Mouse (Mus musculus) thymus, adult 2 months (tissue): Measurements from ENCODE around the gene Smtn. TPM values are rescaled to one million over a fixed set of nuclear protein-coding genes. Genes with fewer than 3 reads are reported as not detected.

ENCODE experiments used
- DNase-seq: peaks from one replicate; pipeline ENCODE4 v3.0.0; 2021
- H3K27ac ChIP-seq: fragments of 200-500 bp; 2 replicates; pipeline ENCODE4 v1.5.1; 2012; ENCODE audit warnings: low read length, control low read depth; ENCODE audit not compliant: control insufficient read depth, insufficient read depth
- H3K27me3 ChIP-seq: fragments of 200-500 bp; 2 replicates; pipeline ENCODE4 v1.6.1; 2012; ENCODE audit warnings: mild to moderate bottlenecking, low read length, moderate library complexity, mixed read lengths; ENCODE audit not compliant: control insufficient read depth, insufficient read depth
- H3K36me3 ChIP-seq: fragments of 200-500 bp; 2 replicates; pipeline ENCODE4 v1.6.1; 2012; ENCODE audit warnings: mild to moderate bottlenecking, low read length, moderate library complexity; ENCODE audit not compliant: control insufficient read depth, insufficient read depth
- H3K4me1 ChIP-seq: fragments of 200-500 bp; replicated peaks from 2 replicates; pipeline ENCODE4 v1.6.1; 2012; ENCODE audit warnings: low read length; ENCODE audit not compliant: control insufficient read depth, insufficient read depth
- H3K4me3 ChIP-seq: fragments of 200-500 bp; 2 replicates; pipeline ENCODE4 v1.5.1; 2012; ENCODE audit warnings: mild to moderate bottlenecking, low read length, control low read depth, moderate library complexity; ENCODE audit not compliant: control insufficient read depth, insufficient read depth
- CTCF ChIP-seq: fragments of 200-500 bp; IDR thresholded peaks from 2 replicates; pipeline ENCODE4 v1.5.1; 2012; ENCODE audit warnings: mild to moderate bottlenecking, control low read depth, low read length, moderate library complexity, borderline replicate concordance; ENCODE audit not compliant: control insufficient read depth, poor library complexity, insufficient read depth; ENCODE audit errors: extremely low read depth
- POLR2A ChIP-seq: fragments of 200-500 bp; IDR thresholded peaks from 2 replicates; pipeline ENCODE4 v1.6.1; 2012; ENCODE audit warnings: mild to moderate bottlenecking, low read length, control low read depth, moderate library complexity; ENCODE audit not compliant: control insufficient read depth, poor library complexity, insufficient read depth; ENCODE audit errors: extremely low read depth
- WGBS: fragments of 180-500 bp; shearing (Covaris S2); methylation state at CpG from one replicate; pipeline ENCODE4 v1.1.7; 2018; 5-methylcytosine and 5-hydroxymethylcytosine counted together
- polyA plus RNA-seq: library from polyadenylated mRNA; depleted of rRNA; stranded (reverse); fragments of >200 nt; gene quantifications from 2 replicates; pipeline ENCODE4 v1.2.3, GENCODE M21; 2012

The Smtn gene
- polyA plus RNA-seq, 1 experiment = 21.2 TPM

DNA sequence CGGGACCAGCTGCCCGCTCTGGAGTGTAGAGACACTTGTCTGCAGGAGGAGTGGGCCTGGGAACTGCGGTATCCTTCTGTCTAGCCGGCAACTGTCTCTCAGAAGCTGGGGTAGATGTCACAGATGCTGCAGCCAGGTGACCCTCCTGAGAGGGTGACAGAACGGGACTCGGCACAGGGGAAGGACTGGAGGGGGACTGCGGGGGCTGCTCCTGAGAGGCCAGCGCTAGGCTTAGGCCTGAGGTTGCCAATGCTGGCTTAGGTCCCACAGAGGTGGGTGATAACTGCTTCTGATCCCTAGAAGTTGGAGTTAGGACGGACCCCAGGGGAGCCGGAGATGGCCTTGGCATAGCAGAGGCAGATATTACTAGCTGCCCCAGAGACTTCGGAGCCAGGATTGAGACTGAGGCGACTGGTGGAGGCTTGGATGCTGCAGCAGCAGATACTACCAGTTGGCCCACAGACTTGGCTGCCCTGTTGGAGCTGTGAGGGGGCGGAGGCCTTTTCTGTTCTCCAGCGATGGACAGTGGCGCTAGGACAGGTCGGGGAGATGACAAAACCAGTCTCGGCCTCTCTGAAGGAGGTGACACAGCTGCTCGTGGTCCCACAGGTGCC, 37.8 kb downstream of the Smtn start:
- Histone ChIP-seq H3K4me3 (no peak overlapping the region), H3K36me3 (no peaks in the 10 kb centered on the region), H3K27ac (no peak overlapping the region), H3K27me3 (no peaks in the 10 kb centered on the region), H3K4me1 (no peaks in the 10 kb centered on the region)
- 91% methylated on average over 18 of the region's 18 CpGs for WGBS
- DNase-seq = no peak
- TF ChIP-seq POLR2A = no peak
- TF ChIP-seq CTCF = no peak

GRCm38 (mm10) chr11:3502057-3502456, 38.4 kb downstream of the Smtn start:
- WGBS = 89% methylated on average over 17 of the region's 17 CpGs
- H3K4me3 ChIP-seq = no peak overlapping the region
- no peak for DNase-seq
- no peak overlapping the region for H3K27ac ChIP-seq
- TF ChIP-seq CTCF = no peak
- TF ChIP-seq POLR2A = no peak
- H3K27me3 ChIP-seq = no peaks in the 10 kb centered on the region
- H3K4me1 ChIP-seq = no peaks in the 10 kb centered on the region
- no peaks in the 10 kb centered on the region for H3K36me3 ChIP-seq

- Histone ChIP-seq H3K4me3 (no peak overlapping the region), H3K27me3 (no peaks in the 10 kb centered on the region), H3K27ac (no peak overlapping the region), H3K36me3 (no peaks in the 10 kb centered on the region), H3K4me1 (no peaks in the 10 kb centered on the region)
- DNase-seq = no peak
- WGBS = 94% methylated on average over 1 of the region's 1 CpGs
- TF ChIP-seq POLR2A (no peak), CTCF (no peak)
Observed at GRCm38 (mm10) chr11:3497296-3497695, 43.1 kb downstream of the Smtn start.

DNA sequence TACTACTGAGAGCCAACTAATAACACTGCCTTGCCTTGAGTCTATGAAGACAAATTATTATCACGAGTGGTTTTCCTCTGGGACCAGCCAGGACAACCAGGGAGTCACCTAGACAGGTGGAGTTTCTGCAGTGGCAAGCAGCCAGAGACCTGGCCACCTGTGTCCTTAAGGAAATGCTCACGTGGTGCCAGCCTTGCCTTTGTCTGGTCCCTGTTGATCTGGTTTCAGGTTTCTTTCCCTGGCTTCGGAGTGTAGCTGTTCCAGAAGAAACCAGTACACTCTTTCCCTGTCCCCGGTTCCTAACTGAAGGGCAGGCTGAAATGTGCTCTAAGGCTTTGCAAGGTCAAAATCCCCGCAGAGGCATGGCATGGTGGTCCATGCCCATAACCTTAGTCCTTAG, 43.7 kb downstream of the Smtn start:
- Histone ChIP-seq H3K27me3 (no peaks in the 10 kb centered on the region), H3K4me3 (no peak overlapping the region), H3K27ac (no peak overlapping the region), H3K4me1 (no peaks in the 10 kb centered on the region), H3K36me3 (no peaks in the 10 kb centered on the region)
- WGBS = 84% methylated on average over 5 of the region's 5 CpGs
- no peak for DNase-seq
- no peak for TF ChIP-seq CTCF
- no peak for TF ChIP-seq POLR2A

GRCm38 (mm10) chr11:3495496-3495895, 44.9 kb downstream of the Smtn start:
- 71% methylated on average over 14 of the region's 14 CpGs for whole genome bisulfite sequencing
- Histone ChIP-seq H3K4me3 (no peak overlapping the region), H3K36me3 (no peaks in the 10 kb centered on the region), H3K27me3 (no peaks in the 10 kb centered on the region), H3K27ac (no peak overlapping the region), H3K4me1 (no peaks in the 10 kb centered on the region)
- DNase-seq = no peak
- TF ChIP-seq POLR2A = no peak
- TF ChIP-seq CTCF = no peak

DNA sequence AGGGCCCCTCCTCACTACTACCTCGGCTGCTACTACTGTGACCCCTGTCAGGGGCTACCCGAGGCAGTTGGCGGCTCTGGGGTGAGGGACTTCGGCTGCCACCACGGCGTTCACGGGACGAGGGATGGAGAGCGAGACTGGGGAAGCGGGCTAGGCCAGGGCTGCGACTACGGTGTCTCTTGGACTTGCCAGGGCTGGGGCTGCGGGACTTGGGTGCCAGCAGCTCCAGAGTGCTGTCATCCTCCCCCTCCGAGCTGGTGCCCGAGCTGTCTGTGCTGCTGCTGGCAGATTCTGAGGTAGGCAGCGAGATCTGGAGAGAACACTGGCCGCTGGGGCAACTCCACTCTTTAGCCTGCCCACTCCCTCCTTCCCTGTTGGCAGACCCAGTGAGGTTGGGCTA, 45.6 kb downstream of the Smtn start:
- TF ChIP-seq CTCF (no peak), POLR2A (no peak)
- Histone ChIP-seq H3K4me3 (no peak overlapping the region), H3K27ac (no peak overlapping the region), H3K4me1 (no peaks in the 10 kb centered on the region), H3K27me3 (no peaks in the 10 kb centered on the region), H3K36me3 (no peaks in the 10 kb centered on the region)
- no peak for DNase-seq
- 96% methylated on average over 17 of the region's 17 CpGs for WGBS

- no peaks in the 10 kb centered on the region for H3K36me3 ChIP-seq
- no peak for TF ChIP-seq POLR2A
- TF ChIP-seq CTCF = no peak
- no peak overlapping the region for H3K4me3 ChIP-seq
- 87% methylated on average over 4 of the region's 4 CpGs for WGBS
- no peak overlapping the region for H3K27ac ChIP-seq
- no peaks in the 10 kb centered on the region for H3K4me1 ChIP-seq
- no peaks in the 10 kb centered on the region for H3K27me3 ChIP-seq
- no peak for DNase-seq
Observed at GRCm38 (mm10) chr11:3492748-3493147, 47.7 kb downstream of the Smtn start.
